Mouse (Mus musculus) forebrain, embryonic 11.5 days (tissue): ENCODE results near the gene Lrp8. TPM values are rescaled to one million over a fixed set of nuclear protein-coding genes. Genes with fewer than 3 reads are reported as not detected.
A peak's percentile ranks its signal among the peaks of the same experiment; 100 is the strongest.

Experiments
- ATAC-seq: fragments of 200-750 bp; cut with Nextera tagmentation; replicated peaks from 2 replicates; pipeline ENCODE4 v1.8.0; 2017; ENCODE audit warnings: moderate TSS enrichment; ENCODE audit not compliant: low FRiP score
- DNase-seq: peaks from one replicate; pipeline ENCODE4 v3.0.0-alpha.2; 2017; ENCODE audit warnings: low spot score
- H3K27ac ChIP-seq: fragments of 300-500 bp; sonication (generic); 2 replicates; pipeline ENCODE4 v1.5.1; 2014; ENCODE audit warnings: low read depth, low read length
- H3K27me3 ChIP-seq: fragments of 300-500 bp; sonication (generic); 2 replicates; pipeline ENCODE4 v1.6.1; 2014; ENCODE audit warnings: mild to moderate bottlenecking, low read length, mixed read lengths; ENCODE audit not compliant: control insufficient read depth, insufficient read depth
- H3K36me3 ChIP-seq: fragments of 300-500 bp; sonication (generic); 2 replicates; pipeline ENCODE4 v1.6.1; 2014; ENCODE audit warnings: mild to moderate bottlenecking, low read length, moderate library complexity, mixed read lengths; ENCODE audit not compliant: control insufficient read depth, insufficient read depth
- H3K4me1 ChIP-seq: fragments of 300-500 bp; sonication (generic); replicated peaks from 2 replicates; pipeline ENCODE4 v1.6.1; 2014; ENCODE audit warnings: low read length, mixed read lengths; ENCODE audit not compliant: control insufficient read depth, insufficient read depth
- H3K4me2 ChIP-seq: fragments of 300-500 bp; sonication (generic); 2 replicates; pipeline ENCODE4 v1.6.1; 2014; ENCODE audit warnings: low read depth, mild to moderate bottlenecking, low read length, moderate library complexity, mixed read lengths; ENCODE audit not compliant: severe bottlenecking
- H3K4me3 ChIP-seq: fragments of 300-500 bp; sonication (generic); 2 replicates; pipeline ENCODE4 v1.5.1; 2014; ENCODE audit warnings: low read depth, low read length
- H3K9ac ChIP-seq: fragments of 300-500 bp; sonication (generic); 2 replicates; pipeline ENCODE4 v1.6.1; 2014; ENCODE audit warnings: low read length
- H3K9me3 ChIP-seq: fragments of 300-500 bp; sonication (generic); 2 replicates; pipeline ENCODE4 v1.6.1; 2016; ENCODE audit warnings: low read length, mixed read lengths; ENCODE audit not compliant: control insufficient read depth
- WGBS: fragments of 180-500 bp; shearing (Covaris S2); extraction: QIAGEN DNeasy Blood & Tissue Kit; methylation state at CpG from one replicate; pipeline ENCODE4 v1.1.7; 2014; 5-methylcytosine and 5-hydroxymethylcytosine counted together
- polyA plus RNA-seq: library from polyadenylated mRNA; unstranded; fragments of >200 nt; fragmentation: Nextera tagmentation; extraction: Ambion mirVana; gene quantifications from 2 replicates; pipeline ENCODE4 v1.2.1, GENCODE M21; 2014

The Lrp8 gene
- polyA plus RNA-seq, 1 experiment from 2014 or later = 33.9 TPM

DNA sequence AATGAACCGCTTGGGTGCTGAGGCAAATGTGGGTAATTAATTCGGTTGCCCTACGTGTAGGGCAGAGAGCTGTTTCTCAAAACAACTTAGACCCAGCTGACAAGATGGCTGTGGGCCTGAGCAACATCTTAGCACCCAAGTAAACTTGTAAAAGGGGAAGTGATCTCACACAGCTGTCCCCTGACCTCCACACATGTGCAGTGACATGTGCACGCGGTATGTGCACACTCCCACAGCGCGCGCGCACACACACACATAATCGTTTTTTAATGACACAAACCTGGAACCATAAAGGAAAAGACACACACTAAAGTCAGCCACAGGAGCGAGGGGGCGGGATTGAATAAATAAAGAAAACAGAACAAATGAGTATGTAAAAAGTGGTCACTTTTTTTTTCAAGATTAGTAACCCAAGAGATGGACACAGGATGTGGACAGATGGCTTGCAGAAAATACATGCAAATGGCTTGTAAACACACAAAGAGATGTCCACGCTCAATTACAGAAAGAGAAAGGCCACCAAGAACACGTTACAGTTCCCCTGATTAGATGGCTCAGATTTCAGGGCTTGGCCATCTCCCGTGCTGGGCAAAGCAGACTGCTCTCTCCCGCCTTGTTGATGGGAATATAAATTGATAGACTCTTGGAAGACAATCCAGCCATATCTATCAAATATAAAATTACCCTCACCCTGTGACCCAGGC, 29.8 kb upstream of the Lrp8 start:
- Histone ChIP-seq H3K4me1 (peaks cover 8% of the 10 kb centered on the region; the same call in 1 of the 2 replicates), H3K27ac (no peak overlapping the region), H3K27me3 (no peaks in the 10 kb centered on the region), H3K36me3 (no peaks in the 10 kb centered on the region), H3K4me3 (no peak overlapping the region), H3K9me3 (no peaks in the 10 kb centered on the region; the same call in 1 of the 2 replicates), H3K9ac (no peak overlapping the region), H3K4me2 (no peak overlapping the region)
- DNase-seq (no peak), ATAC-seq (no peak)
- 78% methylated on average over 16 of the region's 16 CpGs for WGBS

DNA sequence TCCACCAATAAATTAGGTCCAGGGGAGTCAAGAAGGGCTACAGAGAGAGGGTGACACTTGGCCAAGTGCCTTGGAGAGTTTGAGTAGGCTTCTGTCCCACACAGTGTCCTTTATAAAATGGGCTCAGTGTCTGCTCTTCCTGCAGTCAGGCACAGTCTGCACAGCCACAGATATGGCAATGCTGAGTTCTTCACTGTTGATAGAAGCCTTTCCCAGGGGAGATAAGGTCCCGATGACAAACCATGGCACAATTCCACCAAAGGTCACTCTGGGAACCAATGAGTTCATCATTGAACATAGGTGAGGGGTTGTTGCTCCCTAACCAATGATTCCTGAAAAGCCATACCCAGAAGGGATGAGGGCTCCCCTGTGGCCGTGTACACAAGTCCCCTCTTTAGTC, 27.2 kb upstream of the Lrp8 start:
- Histone ChIP-seq H3K4me1 (peaks cover 8% of the 10 kb centered on the region; the same call in 1 of the 2 replicates), H3K4me2 (no peak overlapping the region), H3K9ac (no peak overlapping the region), H3K36me3 (no peaks in the 10 kb centered on the region), H3K27me3 (no peaks in the 10 kb centered on the region), H3K27ac (no peak overlapping the region), H3K4me3 (no peak overlapping the region), H3K9me3 (no peaks in the 10 kb centered on the region; the same call in 1 of the 2 replicates)
- ATAC-seq (no peak), DNase-seq (no peak)
- 83% methylated on average over 2 of the region's 2 CpGs for WGBS

DNA sequence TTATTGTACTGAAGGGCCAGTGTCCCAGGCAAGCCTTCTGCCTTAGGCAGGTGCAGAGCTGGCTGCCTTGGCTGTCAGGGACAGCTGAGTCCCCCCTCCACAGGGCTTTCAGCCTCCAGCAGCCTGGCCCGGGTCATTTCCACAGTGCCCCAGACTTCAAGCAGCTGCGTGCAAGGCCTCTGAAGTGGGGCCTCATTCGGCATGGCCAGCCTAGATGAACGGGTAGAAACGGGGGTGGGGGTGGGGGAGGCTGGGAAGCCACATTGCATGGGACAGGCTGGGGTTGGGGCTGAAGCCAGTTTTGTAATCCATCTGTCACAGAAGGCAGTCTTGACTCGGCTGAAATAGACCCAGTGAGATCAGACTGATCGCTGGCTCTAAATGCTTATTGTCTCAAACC, 26.4 kb upstream of the Lrp8 start:
- WGBS = 22% methylated on average over 7 of the region's 7 CpGs
- H3K27me3 ChIP-seq = no peaks in the 10 kb centered on the region
- no peak overlapping the region for H3K4me2 ChIP-seq
- H3K9ac ChIP-seq = peak overlapping the region; percentile 29
- no peaks in the 10 kb centered on the region for H3K36me3 ChIP-seq
- ATAC-seq = peak; percentile 57
- no peak overlapping the region for H3K4me3 ChIP-seq
- no peak for DNase-seq
- peaks cover 11% of the 10 kb centered on the region; the same call in 1 of the 2 replicates for H3K4me1 ChIP-seq
- no peaks in the 10 kb centered on the region; the same call in 1 of the 2 replicates for H3K9me3 ChIP-seq
- peak overlapping the region; percentile 59 for H3K27ac ChIP-seq

- Histone ChIP-seq H3K9ac (no peak overlapping the region), H3K4me1 (peaks cover 11% of the 10 kb centered on the region; the same call in 1 of the 2 replicates), H3K27ac (no peak overlapping the region), H3K4me3 (no peak overlapping the region), H3K9me3 (no peaks in the 10 kb centered on the region; the same call in 1 of the 2 replicates), H3K4me2 (no peak overlapping the region), H3K27me3 (no peaks in the 10 kb centered on the region), H3K36me3 (no peaks in the 10 kb centered on the region)
- ATAC-seq (no peak), DNase-seq (no peak)
- WGBS = 95% methylated on average over 5 of the region's 5 CpGs
Measured at GRCm38 (mm10) chr4:107776990-107777673, 24.9 kb upstream of the Lrp8 start.

DNA sequence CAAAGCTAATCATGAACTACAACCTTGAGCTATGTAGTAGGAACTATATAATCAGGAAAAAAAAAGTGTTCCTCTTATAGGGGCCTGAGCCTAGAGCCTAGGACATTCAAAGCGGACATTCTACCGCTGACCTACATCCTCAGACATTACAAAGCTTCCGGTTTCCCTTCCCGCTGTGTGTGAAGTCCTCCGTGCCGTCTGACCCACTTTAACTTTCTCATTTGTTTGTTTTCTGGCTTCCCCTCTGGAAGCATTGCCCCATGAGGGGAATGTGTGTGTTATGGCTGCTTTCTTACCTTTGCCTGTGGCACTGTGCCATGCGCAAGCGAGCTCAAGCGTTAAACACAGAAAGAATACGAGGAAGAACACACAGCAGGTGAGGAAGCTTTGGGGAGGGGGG, 18.5 kb upstream of the Lrp8 start:
- DNase-seq = no peak

GRCm38 (mm10) chr4:107788841-107789240, 13.2 kb upstream of the Lrp8 start:
- H3K4me3 ChIP-seq = no peak overlapping the region
- no peak for ATAC-seq
- H3K27me3 ChIP-seq = no peaks in the 10 kb centered on the region
- H3K27ac ChIP-seq = no peak overlapping the region
- H3K4me2 ChIP-seq = no peak overlapping the region
- 77% methylated on average over 6 of the region's 6 CpGs for WGBS
- H3K9ac ChIP-seq = no peak overlapping the region
- DNase-seq = no peak
- no peaks in the 10 kb centered on the region for H3K36me3 ChIP-seq
- H3K4me1 ChIP-seq = no peaks in the 10 kb centered on the region
- H3K9me3 ChIP-seq = no peaks in the 10 kb centered on the region

More for the DNA sequence above, 18.5 kb upstream of the Lrp8 start:
- Histone ChIP-seq H3K36me3 (no peaks in the 10 kb centered on the region), H3K9me3 (no peaks in the 10 kb centered on the region), H3K4me1 (peaks cover 3% of the 10 kb centered on the region; the same call in 1 of the 2 replicates), H3K27me3 (no peaks in the 10 kb centered on the region), H3K9ac (no peak overlapping the region), H3K27ac (no peak overlapping the region), H3K4me3 (no peak overlapping the region), H3K4me2 (no peak overlapping the region)
- 74% methylated on average over 10 of the region's 10 CpGs for WGBS
- ATAC-seq = no peak

DNA sequence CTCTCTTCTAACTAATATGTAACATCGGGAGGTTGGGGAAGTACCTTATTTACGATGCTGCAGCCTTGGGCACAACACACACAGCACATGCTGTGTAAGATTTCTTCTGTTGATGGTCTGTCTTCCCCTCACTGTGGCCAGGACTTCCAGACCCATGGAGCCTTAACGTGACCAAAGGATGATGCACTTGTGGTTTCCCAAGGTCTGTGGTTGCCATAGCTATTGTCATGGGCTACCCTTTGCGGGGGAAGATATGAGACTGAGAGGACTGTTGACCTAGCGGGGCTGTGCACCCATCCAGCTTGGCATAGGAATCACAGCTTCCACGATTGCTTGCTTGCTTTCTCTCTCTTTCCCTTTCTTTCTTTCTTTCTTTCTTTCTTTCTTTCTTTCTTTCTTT, 1.3 kb upstream of the Lrp8 start:
- Histone ChIP-seq H3K9ac (no peak overlapping the region), H3K4me2 (no peak overlapping the region), H3K4me1 (peaks cover 14% of the 10 kb centered on the region), H3K36me3 (no peaks in the 10 kb centered on the region), H3K9me3 (no peaks in the 10 kb centered on the region), H3K27me3 (no peaks in the 10 kb centered on the region), H3K27ac (no peak overlapping the region), H3K4me3 (no peak overlapping the region)
- 86% methylated on average over 6 of the region's 6 CpGs for WGBS
- no peak for ATAC-seq
- DNase-seq = no peak

- Histone ChIP-seq H3K27me3 (no peaks in the 10 kb centered on the region), H3K9me3 (no peaks in the 10 kb centered on the region), H3K4me3 (peak overlapping the region; percentile 81), H3K36me3 (no peaks in the 10 kb centered on the region), H3K9ac (peak overlapping the region; percentile 94), H3K27ac (peak overlapping the region; percentile 94), H3K4me1 (peaks cover 14% of the 10 kb centered on the region), H3K4me2 (peak overlapping the region; percentile 92)
- DNase-seq = peak; percentile 92
- ATAC-seq = peak; percentile 73
- WGBS = under 1% methylated on average over 30 of the region's 41 CpGs
Measured at GRCm38 (mm10) chr4:107801366-107802184, 486 bp upstream of the Lrp8 start.
